Mouse (Mus musculus): ENCODE data around the gene Rrp1b.

DNA sequence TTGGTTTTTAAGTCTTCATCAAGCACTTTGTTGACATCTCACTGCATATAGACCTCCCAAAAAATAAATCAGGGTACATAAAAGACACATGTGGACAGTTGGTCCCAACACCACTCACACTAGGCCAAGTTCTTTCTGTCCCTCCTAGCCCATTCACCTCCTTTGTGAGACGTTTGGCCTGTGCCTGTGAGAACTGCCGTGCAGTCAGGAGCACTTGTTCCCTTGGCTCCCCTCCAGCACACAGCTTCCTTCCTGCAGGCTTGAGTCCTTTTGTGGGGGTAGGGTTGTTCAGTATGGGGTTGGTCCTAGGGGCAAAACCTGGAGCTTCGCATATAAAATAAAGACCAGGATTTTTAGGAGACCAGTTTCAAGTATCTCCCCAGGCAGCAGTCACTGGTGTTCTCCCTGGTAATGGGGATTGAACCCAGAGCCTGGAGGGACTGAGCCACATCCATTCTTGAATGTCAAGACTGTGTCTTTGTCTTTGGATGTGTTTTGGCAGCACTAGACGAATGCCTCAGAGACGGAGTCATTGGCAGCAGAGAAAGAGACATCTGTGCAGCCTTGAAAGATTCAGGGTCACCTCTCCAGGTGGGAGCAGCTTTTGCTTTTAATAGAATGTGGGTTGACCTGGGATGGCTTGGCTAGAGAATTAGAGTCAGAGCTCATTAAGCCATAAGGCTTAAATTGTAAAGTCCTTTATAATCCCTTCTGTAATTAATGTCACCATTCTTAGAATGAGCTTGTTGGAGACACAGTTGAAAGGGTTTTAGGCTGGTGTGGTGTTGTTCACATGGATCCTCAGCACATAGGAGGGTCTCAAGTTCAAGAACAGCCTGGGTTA lies 16.6 kb downstream of the Rrp1b start:
- TF ChIP-seq CTCF (IDR thresholded peaks at IDR 0.05; ENCODE audit: low read depth) (no peak), EP300 (IDR thresholded peaks at IDR 0.05; ENCODE audit: low read depth) (no peak)

Data from heart, postnatal 0 days (tissue).